Mouse (Mus musculus) midbrain, embryonic 10.5 days (tissue): ENCODE results near the gene Gpbp1l1. TPM values are rescaled to one million over a fixed set of nuclear protein-coding genes. Genes with fewer than 3 reads are reported as not detected.

Experiments used
- DNase-seq: peaks from one replicate; pipeline ENCODE4 v3.0.0-alpha.2; 2017; ENCODE audit warnings: low spot score
- H3K27ac ChIP-seq: fragments of 300-500 bp; sonication (generic); replicated peaks from 2 replicates; pipeline ENCODE4 v1.5.1; 2016; ENCODE audit warnings: mild to moderate bottlenecking
- H3K27me3 ChIP-seq: fragments of 300-500 bp; sonication (generic); 2 replicates; pipeline ENCODE4 v1.6.1; 2016; ENCODE audit warnings: low read depth, mild to moderate bottlenecking; ENCODE audit not compliant: poor library complexity, severe bottlenecking
- H3K36me3 ChIP-seq: fragments of 300-500 bp; sonication (generic); 2 replicates; pipeline ENCODE4 v1.6.1; 2016; ENCODE audit warnings: mild to moderate bottlenecking, moderate library complexity
- H3K4me1 ChIP-seq: fragments of 300-500 bp; sonication (generic); 2 replicates; pipeline ENCODE4 v1.6.1; 2016
- H3K4me3 ChIP-seq: fragments of 300-500 bp; sonication (generic); 2 replicates; pipeline ENCODE4 v1.5.1; 2016; ENCODE audit warnings: mild to moderate bottlenecking, moderate library complexity
- H3K9me3 ChIP-seq: fragments of 300-500 bp; sonication (generic); replicated peaks from 2 replicates; pipeline ENCODE4 v1.6.1; 2016; ENCODE audit warnings: mild to moderate bottlenecking
- WGBS: fragments of 180-500 bp; shearing (Covaris S2); methylation state at CpG from one replicate; pipeline ENCODE4 v1.1.7; 2016; 5-methylcytosine and 5-hydroxymethylcytosine counted together
- polyA plus RNA-seq: library from polyadenylated mRNA; unstranded; fragments of >200 nt; fragmentation: Nextera tagmentation; extraction: Ambion mirVana; gene quantifications from 2 replicates; pipeline ENCODE4 v1.2.1, GENCODE M21; 2016

Gpbp1l1 gene
- 26.8 and 28.6 TPM in 2 replicates for polyA plus RNA-seq

DNA sequence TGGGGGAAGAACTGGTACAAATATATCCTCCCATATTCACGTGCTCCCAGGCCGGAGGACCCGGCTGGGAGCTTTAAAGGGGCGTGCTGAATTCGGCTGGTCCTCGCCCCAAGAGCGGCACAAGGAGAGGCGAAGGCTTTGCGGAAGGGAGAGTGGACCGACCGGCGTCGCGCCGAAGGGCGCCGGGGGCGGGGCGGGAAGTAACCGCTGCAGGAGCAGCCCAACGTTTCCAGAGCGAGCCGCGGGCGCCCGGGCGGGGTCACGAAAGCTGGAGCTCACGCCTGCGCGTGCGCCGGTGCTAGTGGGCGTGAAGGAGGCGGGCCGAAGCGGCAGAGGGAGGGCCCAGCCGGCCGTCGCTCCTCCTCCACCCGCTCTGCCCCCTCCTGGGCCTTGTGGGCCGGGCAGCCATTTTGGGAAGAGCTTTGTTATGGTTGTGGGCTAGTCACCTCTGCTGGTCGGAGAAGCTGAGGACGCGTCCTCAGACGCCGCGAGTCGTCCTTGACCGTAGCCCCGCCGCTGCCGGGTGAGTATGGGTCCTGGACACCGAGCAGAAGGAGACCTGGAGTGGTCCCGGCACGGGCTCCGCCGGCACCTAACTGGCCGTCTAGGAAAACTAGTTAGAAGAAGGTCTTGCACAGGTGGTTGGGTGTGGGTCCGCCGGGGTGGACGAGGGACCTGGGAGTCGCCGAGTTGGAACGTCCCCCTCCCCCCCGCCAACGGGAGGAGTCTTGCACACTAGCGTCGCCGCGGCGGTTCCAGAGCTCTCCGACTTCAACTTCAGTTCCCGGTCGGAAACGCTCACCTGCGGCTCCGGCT is at the start of gene Gpbp1l1:
Gpbp1l1 (plus strand) TSS at position 353 of the 816 bp plus-strand sequence.
- Histone ChIP-seq H3K4me1 (peaks cover 25% of the 10 kb centered on the region), H3K36me3 (peaks cover 36% of the 10 kb centered on the region), H3K27me3 (no peaks in the 10 kb centered on the region), H3K27ac (peak within 1 kb of the TSS; percentile 93), H3K4me3 (peak within 1 kb of the TSS; percentile 82), H3K9me3 (no peaks in the 10 kb centered on the region)
- peak; percentile 98 for DNase-seq
- under 1% methylated on average over 78 of the region's 78 CpGs for WGBS

DNA sequence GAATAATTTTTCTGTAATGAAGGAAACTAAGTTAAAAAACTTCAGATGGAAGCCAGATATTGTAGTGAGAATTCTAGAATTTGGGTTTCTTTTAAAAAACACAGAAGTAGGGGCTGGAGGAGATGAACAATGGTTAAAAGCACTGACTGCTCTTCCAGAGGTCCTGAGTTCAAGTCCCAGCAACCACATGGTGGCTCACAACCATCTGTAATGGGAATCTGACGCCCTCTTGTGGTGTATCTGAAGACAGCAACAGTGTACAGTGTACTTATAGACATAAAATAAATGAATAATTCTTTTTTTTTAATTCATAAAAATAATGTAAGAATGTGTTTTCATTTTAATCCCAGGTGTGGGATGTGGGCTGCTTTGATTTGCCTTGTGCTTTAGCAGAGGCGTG is 26.3 kb upstream of the Gpbp1l1 start:
- H3K27ac ChIP-seq = no peak overlapping the region
- no peaks in the 10 kb centered on the region for H3K27me3 ChIP-seq
- H3K4me3 ChIP-seq = no peak overlapping the region
- no peak for DNase-seq
- H3K9me3 ChIP-seq = no peaks in the 10 kb centered on the region
- WGBS = 63% methylated on average over 2 of the region's 2 CpGs
- no peaks in the 10 kb centered on the region for H3K4me1 ChIP-seq
- peaks cover 48% of the 10 kb centered on the region for H3K36me3 ChIP-seq

DNA sequence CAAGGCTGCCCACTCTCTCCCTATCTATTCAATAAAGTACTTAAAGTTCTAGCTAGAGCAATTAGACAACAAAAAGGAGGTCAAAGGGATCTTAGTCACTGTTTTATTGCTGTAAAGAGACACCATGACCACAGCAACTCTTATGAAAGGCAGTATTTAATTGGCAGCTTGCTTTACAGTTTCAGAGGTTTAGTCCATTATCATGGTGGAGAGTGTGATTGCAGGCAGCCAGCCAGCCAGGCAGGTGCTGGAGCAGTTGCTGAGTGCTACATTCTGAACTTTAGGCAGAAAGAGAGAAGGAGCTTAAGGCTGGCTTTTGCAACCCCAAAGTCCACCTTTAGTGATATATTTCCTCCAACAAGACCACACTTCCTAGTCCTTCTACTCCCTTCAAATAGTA is 21.1 kb upstream of the Gpbp1l1 start:
- DNase-seq = no peak
- H3K9me3 ChIP-seq = no peaks in the 10 kb centered on the region
- no peak overlapping the region for H3K4me3 ChIP-seq
- H3K36me3 ChIP-seq = peaks cover 32% of the 10 kb centered on the region
- no peaks in the 10 kb centered on the region for H3K4me1 ChIP-seq
- H3K27ac ChIP-seq = no peak overlapping the region
- no peaks in the 10 kb centered on the region for H3K27me3 ChIP-seq

DNA sequence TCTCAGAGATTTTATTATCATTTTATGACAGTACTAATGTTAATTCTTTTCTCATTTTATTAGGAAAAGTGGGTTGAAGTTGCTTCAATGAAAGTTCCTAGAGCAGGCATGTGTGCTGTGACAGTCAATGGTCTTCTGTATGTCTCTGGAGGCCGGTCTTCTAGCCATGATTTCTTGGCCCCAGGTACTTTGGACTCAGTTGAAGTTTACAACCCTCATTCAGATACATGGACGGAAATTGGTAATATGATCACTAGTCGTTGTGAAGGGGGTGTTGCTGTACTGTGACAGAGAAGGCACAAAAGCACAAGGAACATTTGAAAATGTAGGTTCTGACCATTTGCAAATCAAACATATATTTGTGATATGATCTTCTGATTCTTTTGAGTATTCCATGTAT is 19.7 kb upstream of the Gpbp1l1 start:
- no peaks in the 10 kb centered on the region for H3K9me3 ChIP-seq
- WGBS = 90% methylated on average over 3 of the region's 3 CpGs
- DNase-seq = no peak
- H3K36me3 ChIP-seq = peaks cover 27% of the 10 kb centered on the region
- no peak overlapping the region for H3K27ac ChIP-seq
- H3K4me1 ChIP-seq = no peaks in the 10 kb centered on the region
- H3K4me3 ChIP-seq = no peak overlapping the region
- H3K27me3 ChIP-seq = no peaks in the 10 kb centered on the region

DNA sequence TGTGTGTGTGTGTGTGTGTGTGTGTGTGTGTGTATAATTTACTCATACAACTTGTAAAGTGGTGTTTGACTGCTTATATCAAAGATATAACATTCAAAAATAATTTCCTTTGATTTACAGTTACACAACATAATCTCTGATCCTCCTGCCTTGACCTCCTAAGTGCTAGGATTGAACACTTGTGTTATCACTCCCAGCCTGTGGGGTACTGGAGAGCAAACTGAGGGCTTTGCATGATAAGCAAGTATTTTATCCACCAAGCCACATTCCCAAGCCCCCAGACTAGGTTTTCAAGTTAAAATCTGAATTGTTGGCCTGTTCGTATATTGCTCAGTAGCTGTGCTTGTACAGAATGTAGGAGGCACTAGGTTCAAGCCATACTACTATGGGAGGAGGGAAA is 7.0 kb upstream of the Gpbp1l1 start:
- Histone ChIP-seq H3K27ac (no peak overlapping the region), H3K36me3 (peaks cover 21% of the 10 kb centered on the region), H3K4me3 (no peak overlapping the region), H3K27me3 (no peaks in the 10 kb centered on the region), H3K4me1 (peaks cover 2% of the 10 kb centered on the region; the same call in 1 of the 2 replicates), H3K9me3 (no peaks in the 10 kb centered on the region)
- no peak for DNase-seq
- 91% methylated on average over 1 of the region's 1 CpGs for WGBS

DNA sequence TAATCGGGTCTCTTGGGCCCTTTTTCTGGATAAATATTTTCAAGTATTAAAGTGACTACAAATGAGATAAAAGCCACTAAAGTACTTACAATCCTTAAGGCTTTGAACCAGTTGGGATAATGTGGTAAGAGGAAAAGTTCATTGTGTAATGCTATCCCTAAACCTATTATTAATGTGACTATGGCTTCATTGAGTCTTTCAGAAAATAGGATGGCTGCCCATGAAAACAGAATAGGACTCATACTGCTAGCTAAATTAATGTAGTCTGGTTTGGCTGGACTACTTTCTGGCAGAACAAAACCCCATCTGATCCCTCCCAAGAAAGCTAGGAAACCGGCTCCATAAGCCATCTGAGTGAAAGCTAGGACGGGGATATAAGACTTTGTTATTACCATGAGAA is 4.4 kb upstream of the Gpbp1l1 start:
- peaks cover 10% of the 10 kb centered on the region for H3K4me1 ChIP-seq
- DNase-seq = no peak
- no peak overlapping the region for H3K4me3 ChIP-seq
- peaks cover 21% of the 10 kb centered on the region for H3K36me3 ChIP-seq
- WGBS = 84% methylated on average over 3 of the region's 3 CpGs
- H3K27me3 ChIP-seq = no peaks in the 10 kb centered on the region
- no peaks in the 10 kb centered on the region for H3K9me3 ChIP-seq
- H3K27ac ChIP-seq = no peak overlapping the region

DNA sequence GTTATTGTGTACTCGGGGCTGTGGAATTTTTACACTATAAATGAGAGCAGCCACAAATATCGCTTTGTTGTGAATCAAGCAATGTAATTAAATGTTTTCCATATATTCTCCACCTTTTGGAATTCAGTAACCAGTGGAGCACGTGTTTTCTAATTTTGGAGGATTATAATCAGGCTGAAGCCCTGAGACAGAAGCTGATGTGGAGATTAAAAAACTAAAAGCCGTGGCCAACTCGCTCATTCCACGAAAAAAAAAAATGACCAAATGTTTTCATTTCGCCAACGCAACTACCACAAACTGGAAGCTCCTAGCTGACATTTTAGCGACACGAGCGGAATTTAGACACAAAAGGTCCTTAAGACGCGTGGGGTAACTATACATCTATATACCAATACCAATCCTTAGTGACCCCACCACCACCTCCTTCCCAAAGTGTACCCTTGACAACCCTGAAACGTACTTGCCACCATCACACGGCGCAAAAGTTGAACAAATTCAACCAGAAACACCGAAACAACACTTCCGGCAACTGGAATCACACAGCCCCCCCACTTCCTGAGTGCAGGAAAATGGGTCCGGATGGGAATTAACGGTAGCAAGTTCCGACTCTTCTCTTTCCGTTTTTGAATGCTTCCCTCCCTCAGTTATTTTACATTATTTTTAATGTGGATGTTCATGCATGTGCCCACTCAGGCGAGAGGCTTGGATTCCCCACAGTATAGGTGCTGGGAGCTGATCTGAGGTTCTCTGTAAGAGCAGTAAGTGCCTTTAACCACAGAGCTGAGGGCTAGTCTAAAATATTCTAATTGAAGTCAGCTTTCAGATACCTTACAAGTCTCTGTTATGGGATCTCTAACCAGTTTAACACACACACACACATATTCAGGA is 1.8 kb upstream of the Gpbp1l1 start, which contains the start of gene Tmem69:
Tmem69 (minus strand) TSS at position 524 of the 888 bp plus-strand sequence.
- 5% methylated on average over 23 of the region's 23 CpGs for WGBS
- no peaks in the 10 kb centered on the region for H3K9me3 ChIP-seq

DNA sequence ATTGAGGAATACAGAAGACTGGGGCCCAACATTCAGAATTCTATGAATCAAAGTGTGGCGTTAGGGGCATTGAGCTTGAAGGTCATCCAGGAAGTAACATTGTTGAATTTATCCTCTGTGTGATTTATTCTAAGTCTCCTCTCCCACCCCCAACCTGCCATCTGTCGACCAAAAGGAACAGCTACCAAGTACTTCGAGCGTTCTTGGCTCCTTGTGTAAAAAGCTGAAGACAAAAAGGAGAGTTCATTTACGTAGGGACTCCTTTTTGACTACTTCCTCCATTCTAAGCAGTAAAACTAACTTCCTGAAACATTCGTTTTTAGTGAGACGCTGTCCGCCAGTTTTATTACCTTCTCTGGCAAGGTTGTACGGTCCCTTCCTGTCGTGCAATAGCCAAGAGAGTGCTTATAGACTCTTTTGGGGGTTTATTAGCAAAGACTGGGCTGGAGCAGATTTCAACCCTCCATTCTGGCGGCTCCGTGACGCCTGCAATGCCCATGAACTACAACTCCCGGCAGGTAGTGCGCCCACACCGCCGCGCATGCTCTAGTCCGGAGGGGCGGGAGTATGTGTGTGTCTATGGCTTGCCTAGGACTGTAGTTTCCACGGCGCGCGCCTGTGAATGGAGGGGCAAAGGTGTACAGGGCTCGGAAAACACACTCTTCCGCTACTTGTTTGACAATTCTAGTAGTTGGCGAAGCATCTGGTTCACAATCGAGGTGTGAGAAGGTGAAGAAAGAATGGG is 725 bp upstream of the Gpbp1l1 start:
- DNase-seq = peak; percentile 92
- Histone ChIP-seq H3K36me3 (peaks cover 35% of the 10 kb centered on the region), H3K27me3 (no peaks in the 10 kb centered on the region), H3K4me3 (peak overlapping the region; percentile 82), H3K4me1 (peaks cover 25% of the 10 kb centered on the region), H3K9me3 (no peaks in the 10 kb centered on the region), H3K27ac (peak overlapping the region; percentile 93)
- WGBS = under 1% methylated on average over 28 of the region's 28 CpGs

More for the DNA sequence above, 1.8 kb upstream of the Gpbp1l1 start, which contains the start of gene Tmem69:
- peak; percentile 78 for DNase-seq
- Histone ChIP-seq H3K27me3 (no peaks in the 10 kb centered on the region), H3K27ac (peak within 1 kb of the TSS; percentile 93), H3K4me3 (peak within 1 kb of the TSS; percentile 82), H3K36me3 (peaks cover 25% of the 10 kb centered on the region), H3K4me1 (peaks cover 25% of the 10 kb centered on the region)

DNA sequence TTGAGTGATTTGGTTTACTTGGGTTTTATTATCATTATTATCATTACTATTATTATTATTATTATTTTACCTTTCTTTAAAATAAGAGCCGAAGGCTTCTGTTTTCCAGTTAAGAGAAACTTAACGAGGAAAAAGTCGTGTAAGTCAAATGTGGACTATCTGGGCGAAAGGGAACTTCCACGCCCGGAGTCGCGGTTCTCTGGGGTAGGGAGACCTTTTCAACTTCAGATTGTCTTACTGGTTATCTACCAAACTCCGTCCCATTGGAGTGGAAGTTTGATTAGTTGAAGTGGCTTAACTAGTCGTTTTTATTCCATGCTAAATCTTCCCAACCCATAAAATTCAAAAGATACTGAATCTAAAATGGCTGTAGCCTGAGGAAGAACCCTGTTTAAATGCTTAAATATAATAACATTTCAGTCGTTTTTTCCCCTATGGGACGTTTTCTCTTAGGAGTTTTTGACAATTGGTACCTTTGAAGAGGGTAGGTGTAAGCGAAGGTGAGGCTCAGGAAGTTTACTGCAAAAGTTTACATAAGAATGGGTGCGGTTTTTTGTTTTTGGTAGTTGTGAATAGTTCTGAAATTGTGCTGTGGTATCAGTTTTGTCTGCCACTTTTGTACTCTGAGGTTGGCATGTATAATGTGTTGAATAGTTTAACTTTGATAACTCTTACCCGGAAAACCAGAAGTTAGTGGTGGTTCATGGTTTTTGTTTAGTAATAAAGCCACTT is 859 bp downstream of the Gpbp1l1 start:
- WGBS = 6% methylated on average over 15 of the region's 15 CpGs
- Histone ChIP-seq H3K27me3 (no peaks in the 10 kb centered on the region), H3K27ac (peak overlapping the region; percentile 93), H3K9me3 (no peaks in the 10 kb centered on the region), H3K36me3 (peaks cover 31% of the 10 kb centered on the region), H3K4me3 (peak overlapping the region; percentile 82), H3K4me1 (peaks cover 25% of the 10 kb centered on the region)
- no peak for DNase-seq

DNA sequence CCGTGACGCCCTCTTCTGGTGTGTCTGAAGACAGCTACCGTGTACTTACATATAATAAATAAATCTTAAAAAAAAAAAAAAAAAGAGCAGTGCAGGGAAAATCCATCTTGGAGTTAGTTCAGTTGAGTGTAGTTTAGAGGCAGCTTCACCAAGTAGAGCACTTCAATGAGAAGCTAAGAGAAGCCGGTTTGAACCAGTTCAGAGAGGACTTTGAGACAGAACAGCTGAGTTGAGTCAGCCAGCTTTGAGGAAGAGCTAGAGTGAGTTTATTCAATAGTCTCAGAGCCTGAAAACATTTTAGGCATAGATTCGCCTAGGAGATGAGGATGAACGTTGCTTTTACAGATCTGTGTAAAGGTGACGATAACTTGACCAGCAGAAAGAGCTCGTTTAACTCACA is 38.3 kb downstream of the Gpbp1l1 start:
- WGBS = 83% methylated on average over 8 of the region's 8 CpGs
- H3K4me3 ChIP-seq = no peak overlapping the region

DNA sequence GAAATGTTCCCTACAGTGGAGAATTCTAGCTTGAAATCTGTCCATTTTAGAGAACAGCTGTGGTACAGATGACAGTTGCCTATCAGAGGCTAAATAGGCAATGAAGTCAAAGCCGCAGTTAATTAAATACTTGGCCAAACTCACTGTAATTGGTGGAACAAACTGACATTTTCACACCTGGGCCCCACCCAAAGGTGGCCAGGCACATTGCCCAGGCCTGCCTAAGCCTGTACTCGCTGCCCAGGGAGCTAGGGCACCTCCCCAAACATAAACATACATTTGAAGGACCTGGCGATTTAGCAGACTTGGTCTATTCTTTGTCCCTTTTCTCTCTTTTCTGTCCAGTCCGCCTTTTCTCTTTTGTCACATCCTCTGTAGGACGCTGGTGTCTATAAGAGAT is 38.9 kb downstream of the Gpbp1l1 start, which contains the start of gene Ccdc17:
Ccdc17 (plus strand) TSS at position 276 of the 400 bp plus-strand sequence.
- Histone ChIP-seq H3K9me3 (no peaks in the 10 kb centered on the region), H3K27me3 (no peaks in the 10 kb centered on the region), H3K27ac (peak within 1 kb of the TSS; percentile 73), H3K4me3 (peak within 1 kb of the TSS; percentile 72), H3K36me3 (peaks cover 59% of the 10 kb centered on the region), H3K4me1 (peaks cover 31% of the 10 kb centered on the region)
- DNase-seq = no peak
- 32% methylated on average over 5 of the region's 5 CpGs for WGBS

More for the DNA sequence above, 38.3 kb downstream of the Gpbp1l1 start:
- Histone ChIP-seq H3K27me3 (no peaks in the 10 kb centered on the region), H3K9me3 (no peaks in the 10 kb centered on the region), H3K27ac (no peak overlapping the region), H3K4me1 (peaks cover 31% of the 10 kb centered on the region), H3K36me3 (peaks cover 59% of the 10 kb centered on the region)
- DNase-seq = no peak
